Mouse (Mus musculus) lung, postnatal 25 days (tissue): ENCODE measurements around the gene Olfr576.

Source experiments
- DNase-seq: peaks from one replicate; pipeline ENCODE4 v3.0.0; 2022; ENCODE audit warnings: low spot score

The Olfr576 gene

DNA sequence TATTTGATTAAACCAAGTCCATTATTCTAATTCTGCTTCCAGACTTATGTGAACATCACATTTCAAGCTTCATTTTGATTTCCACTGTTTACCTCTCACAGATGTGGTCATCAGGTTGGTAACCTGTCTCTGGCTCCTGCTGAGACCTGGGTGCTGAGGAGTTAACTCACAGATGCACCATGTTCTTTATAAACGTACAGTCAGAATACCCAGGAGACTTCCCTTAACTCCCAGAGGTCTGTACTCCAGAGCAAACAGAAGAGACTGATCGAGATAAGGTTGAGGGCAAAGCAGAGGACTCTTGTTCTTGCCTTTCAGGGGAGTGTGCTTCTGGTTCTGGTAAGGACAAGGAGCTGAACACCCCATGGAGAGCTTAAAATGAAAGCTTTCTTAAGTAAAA, at the start of gene Olfr576:
TSS of gene Olfr576 (plus strand) at position 301 of the 400 bp plus-strand sequence.
- no peak for DNase-seq

DNA sequence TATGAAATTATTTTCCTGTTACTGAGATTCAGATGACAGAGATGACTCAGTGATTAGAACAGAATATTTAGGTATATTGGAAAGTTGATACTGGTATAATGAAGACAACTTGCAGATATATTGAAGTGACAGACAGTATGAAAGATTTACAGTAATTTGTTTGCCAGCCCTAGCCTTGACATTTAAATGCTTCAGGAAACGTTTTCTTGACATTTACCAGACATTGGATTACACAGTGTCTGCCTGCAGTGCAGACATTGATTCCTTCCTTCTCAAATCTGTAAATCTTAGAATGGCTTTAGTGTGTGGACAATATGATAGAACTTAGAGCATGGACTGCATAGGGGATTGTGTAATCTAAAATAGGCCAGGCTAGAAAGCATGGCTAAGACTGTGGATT, 47.2 kb upstream of the Olfr576 start:
- no peak for DNase-seq

GRCm38 (mm10) chr7:102916405-102916804, 46.1 kb upstream of the Olfr576 start:
- no peak for DNase-seq

DNA sequence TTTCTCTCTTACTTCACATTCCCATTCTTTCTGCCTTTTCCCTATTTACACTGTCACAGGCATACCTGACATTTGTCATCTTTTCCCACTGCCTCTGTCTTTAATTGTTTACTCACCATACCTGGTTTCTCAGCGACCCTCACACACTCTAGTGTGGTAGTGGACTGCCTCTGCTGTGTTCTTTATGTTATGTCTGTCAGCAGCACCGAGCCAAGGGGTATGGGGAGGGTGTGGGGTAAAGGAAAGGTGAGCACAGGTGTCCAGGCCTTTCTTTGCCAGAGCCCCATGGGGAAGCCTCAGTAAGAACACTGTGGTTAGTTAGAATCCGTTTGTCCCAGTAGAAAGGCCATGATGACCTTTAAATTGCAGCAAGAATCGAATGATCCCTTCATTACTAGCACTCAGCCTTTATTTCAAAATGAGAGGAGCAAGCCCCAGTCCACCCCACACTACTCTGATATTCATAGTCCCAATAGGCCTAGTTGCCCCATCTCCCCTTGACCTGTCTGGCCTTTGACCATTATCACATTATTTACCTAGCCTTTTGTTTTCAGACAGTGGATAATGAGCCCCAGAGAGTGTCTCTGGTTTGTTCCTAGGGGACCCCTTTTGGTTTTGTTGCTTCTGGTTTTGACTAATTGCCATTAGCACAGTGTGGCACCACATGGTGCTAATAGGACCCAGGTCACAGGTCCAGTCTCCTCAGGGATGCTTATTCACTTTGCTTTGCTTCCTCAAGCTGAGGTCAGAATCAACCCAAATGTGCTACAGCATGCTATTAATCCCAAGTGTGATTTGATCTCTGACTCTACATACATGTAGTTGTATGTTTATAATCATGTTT, 45.2 kb upstream of the Olfr576 start, which contains the start of gene Olfr571:
TSS of gene Olfr571 (minus strand) at position 505 of the 844 bp plus-strand sequence.
- no peak for DNase-seq

GRCm38 (mm10) chr7:102919632-102920031, 42.8 kb upstream of the Olfr576 start:
- no peak for DNase-seq

DNA sequence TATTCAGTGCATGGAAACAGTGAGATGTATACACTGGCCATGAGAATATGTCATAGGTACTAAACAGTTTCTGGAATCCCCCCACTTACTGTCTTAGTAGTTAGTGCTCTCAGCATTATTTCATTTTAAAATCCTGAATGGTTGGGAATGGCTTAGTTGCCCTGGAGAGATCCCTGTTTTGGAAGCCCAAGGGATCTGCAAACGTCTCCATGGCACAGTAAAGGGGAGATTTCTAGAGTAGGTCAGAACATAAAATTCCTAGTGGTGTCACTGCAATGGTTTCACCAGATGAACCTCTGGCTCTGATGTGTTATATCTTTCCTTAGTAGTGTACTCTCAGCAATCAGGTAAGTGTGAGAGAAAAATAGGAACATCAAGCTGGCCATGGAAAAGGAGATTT, 38.4 kb upstream of the Olfr576 start, which contains the start of gene Olfr572:
TSS of gene Olfr572 (plus strand) at position 301 of the 400 bp plus-strand sequence.
- DNase-seq: no peak

DNA sequence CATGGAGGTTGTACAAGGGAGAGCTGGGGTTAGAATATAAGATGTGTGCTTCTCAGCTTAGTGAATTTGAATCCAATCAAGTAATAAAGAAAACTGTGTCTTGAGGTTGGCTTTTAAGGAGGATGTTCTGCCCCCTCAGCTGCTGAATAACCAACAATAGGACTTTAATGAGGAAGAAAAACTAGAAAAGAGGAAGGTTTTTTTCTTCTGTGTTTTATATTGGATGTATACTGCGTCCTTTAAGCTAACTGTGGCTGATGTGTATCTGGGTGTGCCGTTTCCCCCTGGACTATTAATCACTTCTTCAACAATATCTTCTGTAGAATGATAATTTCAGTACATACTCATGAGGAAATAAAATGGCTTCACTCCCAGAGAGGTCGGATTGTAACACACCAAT, 35.4 kb upstream of the Olfr576 start:
- DNase-seq: no peak

DNA sequence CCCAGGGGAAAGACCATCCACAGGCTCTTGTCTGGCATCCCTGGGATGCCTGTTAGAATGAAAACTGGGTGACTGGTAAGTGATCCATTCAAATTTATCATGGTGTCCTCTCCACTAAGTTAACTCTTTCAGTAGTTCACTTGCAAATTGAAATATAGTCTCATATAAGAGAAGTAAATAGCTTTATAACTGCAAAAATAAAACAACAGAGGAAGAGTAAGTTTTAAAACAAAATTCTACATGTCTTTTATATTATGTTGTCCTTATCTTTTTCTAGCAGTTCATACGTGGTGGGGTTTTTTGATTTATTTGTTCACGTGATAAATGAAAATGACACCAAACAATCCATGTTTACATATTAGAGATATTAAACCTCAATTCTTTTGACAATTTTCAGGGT, 20.0 kb upstream of the Olfr576 start, which contains the start of gene Olfr573-ps1:
TSS of gene Olfr573-ps1 (minus strand) at position 101 of the 400 bp plus-strand sequence.
- no peak for DNase-seq

DNA sequence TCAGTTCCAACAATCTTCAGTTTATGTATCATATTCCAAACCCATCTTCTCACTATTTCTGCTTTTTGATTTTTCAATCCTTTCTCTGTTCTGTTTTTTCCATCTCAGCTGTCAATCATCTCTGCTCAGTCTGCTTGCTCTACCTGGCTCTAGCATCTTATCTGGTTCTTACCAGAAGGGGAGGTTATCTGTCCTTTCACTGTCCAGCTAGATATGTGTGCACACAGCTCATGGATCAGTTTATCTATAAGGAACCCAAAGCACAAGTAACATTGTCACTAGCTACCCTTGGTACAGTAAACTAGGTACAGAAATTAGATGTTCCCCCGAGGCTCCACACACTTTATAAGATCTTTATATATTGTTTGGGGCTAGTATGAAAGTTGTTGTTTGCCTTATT, 19.0 kb upstream of the Olfr576 start:
- no peak for DNase-seq

DNA sequence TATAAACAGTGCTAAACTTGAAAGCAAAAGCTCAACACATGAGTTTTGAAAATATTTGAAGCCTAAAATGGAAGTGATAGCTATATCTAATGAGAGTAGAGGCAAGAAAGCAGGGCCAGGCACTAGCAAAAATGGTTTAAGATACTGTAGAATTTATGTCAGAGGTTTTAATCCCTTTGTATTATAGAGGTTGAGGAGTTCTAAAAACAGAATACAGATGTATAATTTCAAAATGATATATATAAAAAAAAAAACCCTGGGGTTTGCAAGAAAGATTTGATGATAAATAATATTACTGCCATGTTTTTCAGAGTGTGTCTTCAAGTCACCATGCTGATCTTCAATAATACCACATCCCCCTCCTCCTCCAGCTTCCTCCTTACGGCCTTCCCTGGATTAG, 14.3 kb upstream of the Olfr576 start, which contains the start of gene Olfr574:
TSS of gene Olfr574 (plus strand) at position 301 of the 400 bp plus-strand sequence.
- no peak for DNase-seq

- no peak for DNase-seq
Observed at GRCm38 (mm10) chr7:102950732-102951131, 11.7 kb upstream of the Olfr576 start.

DNA sequence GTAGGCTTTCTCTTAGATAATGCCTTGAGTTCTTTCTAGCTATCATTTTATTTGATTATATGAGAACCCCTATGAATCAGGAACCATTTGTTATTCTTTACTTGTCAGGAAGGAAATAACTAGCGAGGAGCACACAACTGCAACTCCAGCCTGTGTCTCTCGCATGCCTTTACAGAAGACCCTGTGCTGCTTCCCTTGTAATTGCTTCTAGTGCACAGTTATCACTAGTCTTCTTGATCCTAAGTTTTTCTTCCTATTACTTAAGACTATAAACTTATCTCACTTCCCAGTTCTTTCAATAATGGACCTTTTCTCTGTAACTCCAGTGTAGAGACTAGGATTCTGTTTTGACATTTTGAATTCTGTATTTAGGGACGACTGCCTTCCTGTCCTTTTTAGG, 4.3 kb upstream of the Olfr576 start:
- no peak for DNase-seq

GRCm38 (mm10) chr7:102958593-102958992, 3.9 kb upstream of the Olfr576 start, which contains the start of gene Olfr575:
TSS of gene Olfr575 (minus strand) at chr7:102958775.
- no peak for DNase-seq

- DNase-seq: no peak
Observed at GRCm38 (mm10) chr7:102974399-102974798, 11.9 kb downstream of the Olfr576 start.

DNA sequence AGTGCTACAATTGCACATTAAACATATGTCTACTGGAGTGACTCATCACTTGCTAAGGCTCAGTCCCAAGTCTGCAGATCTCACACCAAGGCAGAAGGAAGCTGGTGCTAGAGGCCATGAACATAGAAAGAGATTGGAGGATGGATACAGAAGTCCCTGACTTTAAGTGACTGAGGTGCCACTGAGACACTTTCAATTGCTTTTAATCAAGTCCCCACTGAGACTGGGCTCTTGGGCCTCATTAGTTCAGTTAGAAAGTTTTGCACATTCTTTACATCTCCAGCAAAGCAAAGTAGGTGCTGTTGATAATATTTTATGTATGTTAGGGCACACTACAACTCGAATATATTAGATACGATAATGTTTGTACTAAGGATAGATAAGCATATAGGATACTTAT, 13.4 kb downstream of the Olfr576 start, which contains the start of gene Olfr577:
TSS of gene Olfr577 (minus strand) at position 101 of the 400 bp plus-strand sequence.
- no peak for DNase-seq

GRCm38 (mm10) chr7:102989224-102989623, 26.8 kb downstream of the Olfr576 start, which contains the start of gene Olfr578:
TSS of gene Olfr578 (minus strand) at chr7:102989324.
- no peak for DNase-seq
